Mouse (Mus musculus) layer of hippocampus, adult 11-12 months (tissue): ENCODE results near the gene Prkce.

Source experiments
- DNase-seq: peaks from one replicate; pipeline ENCODE4 v3.0.0; 2022; ENCODE audit warnings: low spot score

Gene Prkce

DNA sequence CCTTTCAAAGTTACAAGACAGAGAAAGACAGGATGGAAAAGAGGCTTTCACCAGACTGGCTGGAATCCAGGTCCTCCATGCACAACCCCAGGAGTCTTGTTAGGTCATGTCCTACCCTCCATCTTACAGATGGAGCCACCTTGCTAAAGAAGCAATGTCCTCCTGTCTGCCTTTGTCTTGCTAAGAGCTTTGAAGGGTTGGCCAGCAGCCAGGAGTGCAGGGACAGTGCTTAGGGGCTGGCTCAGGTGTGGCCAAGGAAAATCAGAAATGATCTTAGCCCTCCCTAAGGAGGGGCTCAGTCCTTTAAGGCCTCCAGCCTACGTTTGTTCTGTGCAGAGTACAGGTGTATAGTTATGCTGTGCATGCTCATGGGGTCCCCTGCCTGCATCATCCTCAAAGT, 469.7 kb downstream of the Prkce start:
- DNase-seq = no peak

- no peak for DNase-seq
Observed at GRCm38 (mm10) chr17:86639279-86639678, 471.7 kb downstream of the Prkce start.

DNA sequence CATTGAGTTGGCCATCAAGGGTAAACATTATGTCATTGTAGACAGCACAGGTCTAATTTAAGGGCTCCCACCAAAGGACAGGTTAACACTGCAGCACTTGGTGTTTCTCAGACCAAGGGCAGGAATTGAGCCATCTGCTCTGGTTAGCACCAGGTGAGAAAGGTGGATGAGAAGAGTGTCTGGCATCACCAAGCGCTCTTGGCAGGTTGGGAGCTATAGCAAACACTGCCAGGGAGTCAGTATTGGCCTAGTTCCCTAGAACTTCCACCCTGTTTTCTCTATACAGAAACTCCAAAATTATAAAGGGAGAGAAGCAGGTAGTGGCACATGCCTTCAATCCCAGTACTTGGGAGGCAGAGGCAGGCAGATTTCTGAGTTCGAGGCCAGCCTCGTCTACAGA, 479.6 kb downstream of the Prkce start:
- DNase-seq = no peak

GRCm38 (mm10) chr17:86648856-86649435, 481.4 kb downstream of the Prkce start:
- DNase-seq = no peak

DNA sequence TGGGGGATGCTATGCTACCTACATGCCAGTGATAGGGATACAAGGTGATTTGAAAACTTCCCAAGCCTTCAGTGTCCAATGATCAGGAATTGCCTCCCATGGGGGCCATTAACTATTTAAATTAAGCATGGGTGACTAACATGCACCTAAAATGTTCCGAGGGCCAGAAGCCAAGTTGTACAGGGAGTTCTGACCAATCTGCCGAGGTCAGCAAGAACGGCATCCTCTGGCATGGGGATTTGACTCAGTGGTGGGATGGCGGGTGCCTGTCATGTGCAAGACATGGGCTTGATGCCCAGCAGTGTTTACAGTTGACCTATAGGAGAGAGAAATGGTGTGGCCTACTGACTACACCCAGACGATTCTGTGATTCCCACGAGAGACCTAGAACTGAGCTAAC, 482.7 kb downstream of the Prkce start:
- DNase-seq = no peak

- DNase-seq = no peak
Observed at GRCm38 (mm10) chr17:86651091-86651490, 483.5 kb downstream of the Prkce start.

GRCm38 (mm10) chr17:86652751-86653150, 485.2 kb downstream of the Prkce start:
- DNase-seq = no peak

DNA sequence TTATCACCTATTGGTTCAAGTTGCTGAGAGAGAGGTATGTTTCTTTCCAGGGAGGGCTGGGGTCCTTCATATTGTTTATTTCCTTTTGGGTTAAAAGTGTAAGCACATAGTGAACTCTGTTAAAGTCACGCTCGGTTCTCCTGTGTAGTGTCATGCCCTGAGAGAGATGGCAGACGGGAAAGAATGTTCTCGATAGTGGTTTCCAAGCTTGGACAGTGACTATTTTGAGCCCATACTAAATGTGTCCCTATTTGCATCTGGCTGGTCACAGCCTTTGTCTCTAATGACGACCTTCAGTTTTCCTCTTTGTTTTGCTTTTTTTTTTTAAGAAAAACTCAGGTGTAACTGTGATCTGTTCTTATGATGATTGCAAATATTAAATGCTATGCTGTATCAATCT, 488.8 kb downstream of the Prkce start:
- DNase-seq = no peak

DNA sequence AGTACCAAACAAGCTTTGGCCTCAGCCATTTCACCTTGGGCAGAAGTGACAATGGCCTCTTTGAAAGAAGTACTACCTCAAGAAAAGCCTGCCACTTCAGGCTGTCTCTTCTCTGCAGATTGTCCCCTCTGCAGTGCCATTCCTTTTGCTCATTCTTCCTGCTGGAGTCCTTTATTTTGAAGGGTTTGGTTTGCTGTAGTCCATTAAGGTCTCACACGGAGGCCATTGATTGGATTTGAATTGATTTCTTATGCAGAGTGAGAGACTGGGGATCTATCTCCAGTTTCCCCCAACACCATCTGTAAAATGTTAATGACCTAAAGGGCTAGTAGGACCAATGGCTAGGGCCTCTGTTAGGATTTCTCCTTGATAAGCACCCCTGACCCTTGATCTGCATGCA, 494.7 kb downstream of the Prkce start:
- DNase-seq = no peak

DNA sequence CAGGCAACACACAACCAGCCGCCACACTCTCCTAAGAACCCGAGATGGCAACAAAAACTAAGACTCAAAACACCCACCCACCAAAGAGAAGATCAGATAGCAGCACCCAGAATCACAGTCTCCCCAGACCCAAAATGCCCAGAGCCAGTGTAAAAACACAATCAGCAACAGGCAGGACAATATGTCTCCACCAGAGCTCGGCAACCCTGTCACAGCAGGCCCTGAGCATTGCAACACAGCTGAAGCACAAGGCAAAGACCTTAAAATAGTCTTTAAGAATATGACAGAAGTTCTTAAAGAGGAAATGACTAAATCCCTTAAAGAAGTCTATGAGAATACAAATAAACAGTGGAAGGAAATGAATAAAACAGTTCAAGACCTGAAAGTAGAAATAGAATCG, 495.9 kb downstream of the Prkce start:
- no peak for DNase-seq

DNA sequence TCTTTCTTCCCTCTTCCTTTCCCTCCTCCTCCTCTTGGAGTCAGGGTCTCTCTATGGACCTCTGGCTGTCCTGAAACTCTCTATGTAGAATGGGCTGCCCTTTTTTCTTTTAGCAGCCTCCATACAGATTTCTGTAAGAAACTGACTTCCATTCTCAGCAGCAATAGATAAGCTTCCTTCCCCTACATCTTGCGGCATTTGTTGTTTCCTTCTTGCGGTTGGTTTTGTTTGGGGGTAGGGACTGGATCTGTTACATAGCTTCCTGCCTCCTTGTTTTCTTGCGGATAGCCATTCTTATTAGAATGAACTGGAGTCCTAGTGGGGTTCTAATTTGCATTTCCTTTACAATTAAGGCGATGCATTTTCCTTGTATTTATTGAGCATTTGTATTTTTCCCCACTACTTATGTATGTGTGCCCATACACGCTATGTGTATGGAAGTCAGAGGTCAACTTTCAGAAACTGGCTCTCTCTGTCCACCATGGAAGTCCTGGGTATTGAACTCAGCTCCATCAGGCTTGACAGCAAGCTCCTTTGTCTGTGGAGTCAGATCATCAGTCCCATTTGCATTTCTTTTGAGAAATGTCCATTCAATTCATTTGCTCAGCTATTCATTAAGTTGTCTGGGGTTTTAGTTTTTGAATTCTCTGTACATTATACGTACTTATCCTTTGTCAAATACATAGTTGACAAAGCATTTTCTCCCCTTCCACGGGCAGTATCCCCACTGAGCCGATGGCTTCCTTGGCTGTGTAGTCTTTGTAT, 500.4 kb downstream of the Prkce start:
- DNase-seq = no peak

DNA sequence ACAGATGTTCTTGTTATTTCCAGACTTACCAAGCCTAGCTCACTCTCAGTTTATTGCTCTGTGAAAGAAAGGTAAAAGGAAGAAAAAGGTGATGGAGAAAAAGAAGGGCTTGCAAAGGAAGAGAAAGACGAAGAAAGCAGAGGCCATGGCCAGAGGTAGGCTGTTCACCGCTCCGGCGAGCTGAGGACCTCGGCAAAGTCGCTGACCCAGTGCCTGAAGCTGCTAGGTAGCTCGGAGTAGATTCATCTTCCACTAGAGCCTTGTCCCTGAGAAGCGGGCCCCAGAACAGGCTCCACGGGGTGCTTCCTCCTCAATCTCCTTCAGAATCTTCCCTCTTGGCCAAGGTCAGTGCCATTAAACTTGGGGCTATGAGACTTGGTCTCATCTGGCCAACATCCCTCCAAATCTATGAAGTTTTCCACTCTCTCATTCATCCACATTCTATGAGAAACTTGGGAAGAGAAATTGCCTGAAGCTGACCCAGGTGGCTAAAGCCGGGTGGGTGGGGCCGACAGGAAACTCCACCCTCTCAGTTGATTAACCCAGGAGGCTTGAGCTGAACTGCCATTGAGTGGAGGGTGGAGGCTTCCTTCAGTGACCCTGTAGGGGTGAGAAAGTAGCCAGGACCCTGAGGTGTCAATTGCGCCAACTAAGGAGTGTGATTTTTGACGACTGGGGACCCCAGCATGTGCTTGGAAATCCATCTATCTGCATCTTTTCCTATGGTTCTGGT, 502.2 kb downstream of the Prkce start:
- DNase-seq = no peak

- no peak for DNase-seq
Observed at GRCm38 (mm10) chr17:86670731-86671130, 503.1 kb downstream of the Prkce start.

DNA sequence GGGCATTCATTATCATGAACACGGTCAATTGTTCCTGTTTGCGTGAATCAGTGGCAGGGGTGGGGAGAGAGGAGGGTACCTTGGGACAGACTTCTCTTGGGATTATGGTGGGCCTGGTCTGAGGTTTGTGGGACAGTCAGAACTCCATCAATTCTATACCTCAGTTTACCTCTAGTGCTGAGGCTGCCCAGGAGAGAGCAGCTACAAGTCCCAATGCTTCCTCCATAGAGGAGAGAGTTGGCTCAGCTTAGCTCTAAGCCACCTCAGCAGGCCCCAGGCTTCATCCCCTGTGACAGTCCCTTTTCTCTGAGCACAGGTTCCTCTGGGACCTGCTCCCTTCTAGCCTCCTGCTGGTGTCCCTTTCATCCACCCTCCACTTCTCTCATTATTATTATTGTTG, 507.4 kb downstream of the Prkce start:
- no peak for DNase-seq

DNA sequence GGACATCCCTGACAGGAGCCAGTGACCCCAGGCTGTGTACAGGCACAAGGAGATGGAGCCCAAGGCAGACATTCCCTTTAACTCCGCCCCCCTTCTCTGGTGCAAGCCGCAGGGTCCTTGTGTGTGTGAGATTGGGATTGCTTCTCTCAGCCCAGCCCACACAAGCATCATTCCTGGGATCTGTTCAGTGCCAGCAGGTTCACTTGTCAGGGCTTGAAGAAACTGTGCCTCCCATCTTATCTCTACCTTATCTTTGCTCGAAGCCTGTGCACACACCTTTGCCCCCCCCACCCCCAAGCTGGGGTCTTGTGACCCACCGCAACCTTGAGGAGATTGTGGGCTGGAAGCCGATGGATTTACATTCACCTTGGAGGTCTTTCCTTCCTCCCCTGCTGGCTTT, 508.8 kb downstream of the Prkce start:
- no peak for DNase-seq

DNA sequence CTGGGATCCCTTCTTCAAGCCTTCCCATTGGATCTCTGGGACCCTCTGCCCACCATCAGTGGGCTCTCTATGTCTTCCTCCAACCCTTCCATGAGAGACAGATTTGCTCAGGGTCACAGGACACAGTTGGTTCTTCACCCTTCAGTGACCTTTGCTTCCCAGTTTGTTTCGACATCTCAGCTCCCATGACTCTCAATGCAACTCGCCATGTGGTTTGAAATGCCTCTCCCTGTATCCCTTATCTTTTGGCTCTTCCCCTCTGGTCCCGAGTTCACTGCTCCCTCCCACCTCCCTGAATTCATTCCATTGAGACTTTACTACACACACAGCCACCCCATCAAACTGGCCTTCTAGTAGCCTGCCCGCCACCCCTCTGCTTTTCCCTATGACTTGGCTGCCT, 509.3 kb downstream of the Prkce start:
- DNase-seq = no peak

DNA sequence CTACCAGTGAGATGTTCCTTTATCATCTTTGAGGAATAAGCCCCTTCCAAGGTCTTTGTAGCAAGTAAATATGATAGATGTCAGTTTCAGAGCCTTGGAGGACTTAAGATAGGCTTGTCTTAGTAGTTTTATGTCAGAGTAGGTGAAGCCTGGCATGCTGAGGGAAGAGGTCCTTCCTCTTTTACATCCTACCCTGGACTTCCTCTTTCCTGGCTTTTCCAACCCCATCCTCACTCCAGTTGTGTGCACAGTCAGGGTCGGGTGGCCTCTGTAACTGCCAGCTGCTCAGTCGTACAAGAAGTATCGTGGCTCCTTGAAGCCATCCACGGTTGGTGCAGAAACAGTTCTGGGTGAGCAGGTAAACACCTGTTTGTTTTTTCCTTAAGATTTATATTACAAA, 517.7 kb downstream of the Prkce start:
- no peak for DNase-seq

- DNase-seq = no peak
Observed at GRCm38 (mm10) chr17:86687021-86687420, 519.4 kb downstream of the Prkce start.

DNA sequence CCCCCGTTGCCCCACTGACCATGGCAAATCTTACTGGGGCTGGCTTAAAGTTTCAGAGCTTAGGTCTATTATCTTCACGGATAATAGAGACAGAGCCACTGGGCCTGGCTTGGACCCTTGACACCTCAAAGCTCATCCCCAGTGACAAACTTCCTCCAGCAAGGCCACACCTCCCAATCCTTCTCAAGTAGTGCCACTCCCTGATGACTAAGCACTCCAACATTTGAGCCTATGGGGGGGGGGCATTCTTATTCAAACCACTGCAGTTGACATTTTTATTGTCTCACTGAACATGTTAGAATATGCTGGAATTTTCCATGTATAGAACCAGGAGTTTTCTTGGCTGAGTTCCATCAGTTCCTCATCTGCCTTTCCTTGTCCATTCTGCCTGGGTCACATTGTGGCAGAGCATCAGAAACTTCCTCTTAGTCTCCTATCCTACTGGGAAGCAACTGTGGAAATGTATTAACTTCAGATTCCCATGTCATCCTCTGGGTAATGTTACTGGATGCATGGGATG, 523.3 kb downstream of the Prkce start:
- DNase-seq = no peak

GRCm38 (mm10) chr17:86697751-86698150, 530.2 kb downstream of the Prkce start:
- no peak for DNase-seq

- DNase-seq = no peak
Observed at GRCm38 (mm10) chr17:86703336-86703735, 535.8 kb downstream of the Prkce start.

DNA sequence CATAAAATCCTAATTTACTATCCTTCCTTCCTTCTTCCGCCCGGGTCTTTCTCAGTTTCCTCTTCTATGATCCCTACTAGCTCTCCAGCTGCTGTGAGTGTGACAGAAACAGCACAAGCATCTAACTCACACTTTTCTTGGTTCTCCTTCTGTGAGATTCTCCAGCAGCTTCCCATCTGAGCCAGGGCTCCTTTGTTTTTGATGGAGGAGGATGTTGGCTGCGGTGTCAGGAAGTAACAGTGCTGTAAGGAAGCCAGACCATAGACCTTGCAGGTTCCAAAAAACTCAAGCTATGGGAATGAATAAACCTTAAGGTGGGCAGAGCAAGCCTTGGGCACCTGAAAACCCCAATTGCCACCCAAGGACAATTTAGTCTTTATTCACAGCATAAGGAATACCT, 537.7 kb downstream of the Prkce start:
- DNase-seq = no peak

GRCm38 (mm10) chr17:86706467-86706866, 538.9 kb downstream of the Prkce start:
- DNase-seq = no peak
